Mouse (Mus musculus): ENCODE measurements around the gene Nr2e1. TPM values are rescaled to one million over a fixed set of nuclear protein-coding genes. Genes with fewer than 3 reads are reported as not detected.

Nr2e1 gene
- total and polyA plus RNA-seq, 3 experiments, result not detected

GRCm38 (mm10) chr10:42522912-42523311 lies 60.5 kb downstream of the Nr2e1 start:
- no peaks in the 10 kb centered on the region for H3K27me3 ChIP-seq (ENCODE audit: control insufficient read depth in 1 of 2, insufficient read depth in 2 of 2, low read length in 2 of 2)
- peaks cover 14 to 18% of the 10 kb centered on the region in 2 experiments for H3K4me1 ChIP-seq (ENCODE audit: control insufficient read depth in 1 of 2, insufficient read depth in 2 of 2, low read length in 2 of 2)
- no peak overlapping the region for H3K4me3 ChIP-seq (ENCODE audit: control insufficient read depth in 1 of 2, insufficient read depth in 1 of 2, low read depth in 2 of 2, low read length in 2 of 2)
- DNase-seq (ENCODE audit: low read depth, low spot score), result no peak
- peaks cover 22 to 36% of the 10 kb centered on the region in 2 experiments for H3K36me3 ChIP-seq (ENCODE audit: control insufficient read depth in 1 of 2, insufficient read depth in 2 of 2, low read length in 2 of 2)
- no peak overlapping the region for H3K27ac ChIP-seq (ENCODE audit: control insufficient read depth, low read depth, low read length)
- no peaks in the 10 kb centered on the region for H3K9me3 ChIP-seq (replicated peaks; ENCODE audit: insufficient read depth, low read length)
- TF ChIP-seq NRF1 (IDR thresholded peaks at IDR 0.05; ENCODE audit: insufficient read depth, low read depth, low read length, poor library complexity, severe bottlenecking), result no peak
- TF ChIP-seq E2F4 (IDR thresholded peaks at IDR 0.05; ENCODE audit: borderline replicate concordance, low read depth, low read length), result no peak
- TF ChIP-seq NELFE (IDR thresholded peaks at IDR 0.05; ENCODE audit: low read depth, low read length), result no peak
- TF ChIP-seq POLR2AphosphoS2 (IDR thresholded peaks at IDR 0.05; ENCODE audit: low read length), result no peak
- no peak for TF ChIP-seq ELF1 (IDR thresholded peaks at IDR 0.05; ENCODE audit: low read depth, low read length)
- TF ChIP-seq MYC (IDR thresholded peaks at IDR 0.05; ENCODE audit: low read depth, low read length), result no peak
- no peak for TF ChIP-seq MYB (IDR thresholded peaks at IDR 0.05; ENCODE audit: low read depth, low read length)
- no peak for TF ChIP-seq TAL1 (IDR thresholded peaks at IDR 0.05; ENCODE audit: low read length)
- TF ChIP-seq HCFC1 (IDR thresholded peaks at IDR 0.05; ENCODE audit: low read depth, low read length), result no peak
- no peak for TF ChIP-seq BHLHE40 (IDR thresholded peaks at IDR 0.05; ENCODE audit: borderline replicate concordance, low read depth, low read length)
- no peak for TF ChIP-seq ETS1 (IDR thresholded peaks at IDR 0.05; ENCODE audit: low read depth, low read length)
- TF ChIP-seq SIN3A (IDR thresholded peaks at IDR 0.05; ENCODE audit: low read length), result no peak
- TF ChIP-seq RCOR1 (IDR thresholded peaks at IDR 0.05; ENCODE audit: low read depth, low read length), result no peak
- no peak for TF ChIP-seq ZKSCAN1 (IDR thresholded peaks at IDR 0.05; ENCODE audit: low read depth, low read length)
- no peak for TF ChIP-seq USF2 (IDR thresholded peaks at IDR 0.05; ENCODE audit: borderline replicate concordance in 1 of 2, insufficient read depth in 1 of 2, low read depth in 1 of 2, low read length in 2 of 2)
- no peak for TF ChIP-seq JUND (IDR thresholded peaks at IDR 0.05; ENCODE audit: low read depth, low read length)
- no peak for TF ChIP-seq POLR2AphosphoS5 (IDR thresholded peaks at IDR 0.05; ENCODE audit: borderline replicate concordance, low read depth, low read length)
- no peak for TF ChIP-seq MAFK (IDR thresholded peaks at IDR 0.05; ENCODE audit: borderline replicate concordance, low read depth, low read length)
- TF ChIP-seq TCF12 (IDR thresholded peaks at IDR 0.05; ENCODE audit: low read depth, low read length), result no peak
- no peak for TF ChIP-seq EP300 (IDR thresholded peaks at IDR 0.05; ENCODE audit: low read depth in 1 of 2, low read length in 2 of 2)
- H3K79me2 ChIP-seq (ENCODE audit: control insufficient read depth, insufficient read depth, low read length, poor library complexity), result peaks cover 20% of the 10 kb centered on the region
- no peak overlapping the region for H3K9ac ChIP-seq (ENCODE audit: control insufficient read depth, low read depth, low read length, poor library complexity, severe bottlenecking)
